Mouse (Mus musculus) cerebellum, postnatal 25 days (tissue): ENCODE measurements around the gene Kpna3.
"Not testable (repeated sequence)": the region's sequence is repeated elsewhere in the genome, so short reads cannot be mapped to it uniquely, and the experiment has no call there.

Experiments used
- DNase-seq, 2 experiments: peaks; one replicate each; pipeline ENCODE4 v3.0.0; 2021; ENCODE audit warnings: mixed read lengths in 2 of 2

Kpna3 gene

GRCm38 (mm10) chr14:61439661-61440559, at the start of gene Kpna3:
Gene Kpna3, minus strand, starts transcription at chr14:61439874.
- DNase-seq, result peak; percentile 97 to 99

- DNase-seq, result no peak
Observed at GRCm38 (mm10) chr14:61460365-61460764, 20.7 kb upstream of the Kpna3 start.

GRCm38 (mm10) chr14:61457468-61457867, 17.8 kb upstream of the Kpna3 start:
- no peak for DNase-seq

GRCm38 (mm10) chr14:61455571-61455970, 15.9 kb upstream of the Kpna3 start:
- no peak for DNase-seq

GRCm38 (mm10) chr14:61453032-61453431, 13.4 kb upstream of the Kpna3 start:
- no peak for DNase-seq

- no peak for DNase-seq
Observed at GRCm38 (mm10) chr14:61452481-61452880, 12.8 kb upstream of the Kpna3 start.

- DNase-seq, result no peak
Observed at GRCm38 (mm10) chr14:61447775-61448174, 8.1 kb upstream of the Kpna3 start.

- DNase-seq, result peak in 1 of 2 experiments; percentile 72
Observed at GRCm38 (mm10) chr14:61439141-61439660, 473 bp downstream of the Kpna3 start.

- no peak for DNase-seq
Observed at GRCm38 (mm10) chr14:61438171-61438945, 1.3 kb downstream of the Kpna3 start.

GRCm38 (mm10) chr14:61436866-61437265, 2.8 kb downstream of the Kpna3 start:
- no peak for DNase-seq

- no peak for DNase-seq
Observed at GRCm38 (mm10) chr14:61428126-61428787, 11.4 kb downstream of the Kpna3 start.

GRCm38 (mm10) chr14:61427095-61427494, 12.6 kb downstream of the Kpna3 start:
- DNase-seq, result not testable (repeated sequence)

GRCm38 (mm10) chr14:61425080-61425665, 14.5 kb downstream of the Kpna3 start:
- no peak for DNase-seq

- no peak for DNase-seq
Observed at GRCm38 (mm10) chr14:61415719-61416118, 24.0 kb downstream of the Kpna3 start.

- peak; percentile 27 to 61 for DNase-seq
Observed at GRCm38 (mm10) chr14:61415311-61415710, 24.4 kb downstream of the Kpna3 start.

- DNase-seq, result no peak
Observed at GRCm38 (mm10) chr14:61414808-61415207, 24.9 kb downstream of the Kpna3 start.

GRCm38 (mm10) chr14:61414199-61414598, 25.5 kb downstream of the Kpna3 start:
- no peak for DNase-seq

GRCm38 (mm10) chr14:61413686-61414085, 26.0 kb downstream of the Kpna3 start:
- no peak for DNase-seq

- DNase-seq, result no peak
Observed at GRCm38 (mm10) chr14:61410020-61410419, 29.7 kb downstream of the Kpna3 start.

- no peak for DNase-seq
Observed at GRCm38 (mm10) chr14:61407055-61407454, 32.6 kb downstream of the Kpna3 start.

GRCm38 (mm10) chr14:61405761-61406160, 33.9 kb downstream of the Kpna3 start:
- no peak for DNase-seq

GRCm38 (mm10) chr14:61404941-61405340, 34.7 kb downstream of the Kpna3 start:
- DNase-seq, result no peak

GRCm38 (mm10) chr14:61394745-61395144, 44.9 kb downstream of the Kpna3 start:
- no peak for DNase-seq
